Mouse (Mus musculus) telencephalon, adult 2 months (tissue): ENCODE results near the gene Ephb2.
A peak's percentile ranks its signal among the peaks of the same experiment; 100 is the strongest.

Experiments
- DNase-seq: peaks from one replicate; pipeline ENCODE4 v3.0.0-alpha.2; 2011; ENCODE audit warnings: low read depth, low spot score

The Ephb2 gene

GRCm38 (mm10) chr4:136763349-136763748, 72.4 kb downstream of the Ephb2 start:
- no peak for DNase-seq

GRCm38 (mm10) chr4:136761713-136762380, 73.9 kb downstream of the Ephb2 start:
- no peak for DNase-seq

- no peak for DNase-seq
Measured at GRCm38 (mm10) chr4:136760882-136761281, 74.9 kb downstream of the Ephb2 start.

GRCm38 (mm10) chr4:136757096-136757495, 78.7 kb downstream of the Ephb2 start:
- DNase-seq = no peak

GRCm38 (mm10) chr4:136756486-136756885, 79.3 kb downstream of the Ephb2 start:
- no peak for DNase-seq

- DNase-seq = no peak
Measured at GRCm38 (mm10) chr4:136755364-136755811, 80.4 kb downstream of the Ephb2 start.

GRCm38 (mm10) chr4:136754256-136754655, 81.5 kb downstream of the Ephb2 start:
- DNase-seq = no peak

GRCm38 (mm10) chr4:136751355-136752020, 84.3 kb downstream of the Ephb2 start:
- no peak for DNase-seq

GRCm38 (mm10) chr4:136750578-136751338, 85.0 kb downstream of the Ephb2 start:
- no peak for DNase-seq

- DNase-seq = peak; percentile 64
Measured at GRCm38 (mm10) chr4:136749851-136750577, 85.8 kb downstream of the Ephb2 start.

GRCm38 (mm10) chr4:136749431-136749830, 86.4 kb downstream of the Ephb2 start:
- DNase-seq = no peak

GRCm38 (mm10) chr4:136748842-136749392, 86.9 kb downstream of the Ephb2 start:
- no peak for DNase-seq

- DNase-seq = no peak
Measured at GRCm38 (mm10) chr4:136746516-136746915, 89.3 kb downstream of the Ephb2 start.

GRCm38 (mm10) chr4:136742677-136743076, 93.1 kb downstream of the Ephb2 start:
- no peak for DNase-seq

GRCm38 (mm10) chr4:136741840-136742239, 93.9 kb downstream of the Ephb2 start:
- peak; percentile 92 for DNase-seq

- DNase-seq = no peak
Measured at GRCm38 (mm10) chr4:136740963-136741362, 94.8 kb downstream of the Ephb2 start.

GRCm38 (mm10) chr4:136739189-136739588, 96.6 kb downstream of the Ephb2 start:
- no peak for DNase-seq

- DNase-seq = no peak
Measured at GRCm38 (mm10) chr4:136738291-136738690, 97.5 kb downstream of the Ephb2 start.

- DNase-seq = no peak
Measured at GRCm38 (mm10) chr4:136735856-136736255, 99.9 kb downstream of the Ephb2 start.

- DNase-seq = no peak
Measured at GRCm38 (mm10) chr4:136734210-136734803, 101.5 kb downstream of the Ephb2 start.
